Mouse (Mus musculus): Measurements from ENCODE around the gene Epha8.

Epha8 gene

GRCm38 (mm10) chr4:136907809-136908208 lies 48.8 kb downstream of the Epha8 start:
- in situ Hi-C loops (cut with MboI, MseI): no loop called here

- in situ Hi-C loops (cut with MboI, MseI): no loop called here
Observed at GRCm38 (mm10) chr4:136907033-136907432, 49.6 kb downstream of the Epha8 start.

- in situ Hi-C loops (cut with MboI, MseI): no loop called here
Observed at GRCm38 (mm10) chr4:136904767-136905539, 51.7 kb downstream of the Epha8 start.

GRCm38 (mm10) chr4:136899154-136899553 lies 57.5 kb downstream of the Epha8 start:
- in situ Hi-C loops (cut with MboI, MseI): loop anchor here (10.0 kb wide), 1 partner anchor 176 kb away; no protein-coding TSS in a partner anchor

DNA sequence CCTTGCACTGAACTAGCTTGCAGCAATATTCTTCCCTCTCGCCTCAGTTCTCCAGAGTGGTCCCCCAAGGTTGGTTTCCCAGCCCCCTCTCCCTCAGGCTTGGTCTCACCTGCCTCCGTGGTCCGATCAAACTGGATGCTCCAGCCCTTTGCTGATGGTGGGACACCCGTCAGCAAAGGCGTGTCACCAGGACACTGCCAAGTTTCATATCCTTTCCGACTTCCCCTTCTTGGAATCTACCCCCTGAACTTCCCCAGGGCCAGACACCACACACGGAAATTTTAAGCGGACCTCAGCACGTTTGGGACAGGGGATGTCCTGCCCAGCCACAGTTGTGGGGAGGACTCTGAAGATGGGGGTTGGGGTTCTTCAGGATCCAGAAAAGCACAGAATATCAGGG lies 58.0 kb downstream of the Epha8 start, which contains the start of gene C1qa:
TSS of gene C1qa (minus strand) at position 167 of the 400 bp plus-strand sequence.
- in situ Hi-C loops (cut with MboI, MseI): loop anchor here (10.0 kb wide), 1 partner anchor 176 kb away; no protein-coding TSS in a partner anchor

- in situ Hi-C loops (cut with MboI, MseI): loop anchor here (10.0 kb wide), 1 partner anchor 177 kb away; no protein-coding TSS in a partner anchor
Observed at GRCm38 (mm10) chr4:136898084-136898598, 58.5 kb downstream of the Epha8 start.

DNA sequence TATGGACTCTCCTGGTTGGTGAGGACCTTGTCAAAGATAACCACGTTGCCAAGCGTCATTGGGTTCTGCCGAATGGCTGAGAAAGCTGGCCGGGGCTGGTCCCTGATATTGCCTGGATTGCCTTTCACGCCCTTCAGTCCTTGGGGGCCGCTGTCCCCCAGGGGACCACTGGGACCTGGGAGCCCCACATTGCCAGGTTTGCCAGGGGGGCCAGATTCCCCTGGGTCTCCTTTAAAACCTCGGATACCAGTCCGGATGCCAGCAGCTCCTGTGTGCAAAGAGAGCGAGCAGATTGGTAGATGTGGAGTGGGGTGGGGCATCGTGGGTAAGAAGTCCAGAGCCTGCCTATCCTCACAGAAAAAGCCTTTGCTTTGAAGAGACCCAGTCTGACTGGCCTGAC lies 60.2 kb downstream of the Epha8 start:
- in situ Hi-C loops (cut with MboI, MseI): loop anchor here (10.0 kb wide), 1 partner anchor 178 kb away; no protein-coding TSS in a partner anchor

GRCm38 (mm10) chr4:136895861-136896260 lies 60.8 kb downstream of the Epha8 start:
- in situ Hi-C loops (cut with MboI, MseI): loop anchor here (10.0 kb wide), 1 partner anchor 179 kb away; no protein-coding TSS in a partner anchor

DNA sequence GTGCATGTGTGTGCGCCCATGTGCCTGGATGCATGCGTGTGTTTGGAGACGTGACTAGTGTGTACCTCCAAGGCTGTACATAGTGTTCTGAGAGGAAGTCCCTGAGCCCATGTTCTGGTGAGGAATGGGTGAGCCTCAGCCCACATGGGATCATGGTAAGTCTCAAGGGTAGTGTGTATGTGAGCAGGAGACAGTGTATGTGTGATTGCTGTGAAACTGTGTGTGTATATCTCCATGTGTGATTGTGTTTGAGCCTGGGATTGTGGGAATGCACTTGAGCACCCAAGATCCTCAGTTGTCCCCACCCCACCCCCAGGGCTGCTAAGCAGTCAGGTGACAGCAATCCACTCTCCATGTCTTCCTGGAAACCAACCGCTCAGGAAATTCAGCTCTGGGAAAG lies 61.8 kb downstream of the Epha8 start:
- in situ Hi-C loops (cut with MboI, MseI): loop anchor here (10.0 kb wide), 1 partner anchor 180 kb away; no protein-coding TSS in a partner anchor

DNA sequence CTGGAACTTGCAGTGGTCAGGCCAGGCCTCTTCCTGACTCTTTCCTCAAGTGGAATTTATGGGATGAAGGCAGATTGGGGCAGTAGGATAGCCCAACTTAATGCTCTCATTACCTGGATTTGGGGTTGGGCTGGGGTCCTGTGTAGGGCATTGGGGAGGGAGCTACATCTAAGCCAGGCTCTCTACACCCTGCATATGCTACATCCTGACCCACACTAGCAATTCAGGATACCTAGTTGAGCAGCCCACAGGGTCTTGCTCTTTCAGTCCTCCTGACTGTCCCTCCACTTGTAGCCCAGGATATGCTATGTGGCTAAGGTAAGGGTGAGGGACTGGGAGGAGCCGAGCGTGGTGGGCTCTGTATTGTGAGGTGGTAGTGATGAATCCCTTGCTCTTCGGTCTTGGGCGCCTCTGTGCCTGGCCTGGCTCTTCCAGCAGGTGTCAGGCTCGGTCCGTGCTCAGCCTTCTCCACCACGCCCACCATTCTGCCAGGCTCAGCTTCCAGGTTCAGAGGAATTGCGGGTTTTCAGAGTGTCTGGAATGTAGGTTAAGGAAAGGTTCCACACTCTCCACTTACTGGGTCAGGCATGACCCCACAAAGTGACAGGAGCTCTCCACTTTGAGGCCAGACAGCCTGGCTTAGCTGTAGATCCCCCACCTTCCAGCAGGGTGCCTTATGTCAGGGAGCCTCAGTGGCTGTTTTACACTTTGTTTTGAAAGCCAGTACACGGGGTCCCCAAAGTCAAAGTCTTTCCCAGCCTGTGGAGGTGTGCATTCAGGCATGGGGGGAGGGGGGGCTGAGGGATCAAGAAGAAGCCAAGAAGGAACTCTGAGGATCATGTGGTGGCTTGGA lies 62.7 kb downstream of the Epha8 start:
- in situ Hi-C loops (cut with MboI, MseI): loop anchor here (10.0 kb wide), 1 partner anchor 181 kb away; no protein-coding TSS in a partner anchor

DNA sequence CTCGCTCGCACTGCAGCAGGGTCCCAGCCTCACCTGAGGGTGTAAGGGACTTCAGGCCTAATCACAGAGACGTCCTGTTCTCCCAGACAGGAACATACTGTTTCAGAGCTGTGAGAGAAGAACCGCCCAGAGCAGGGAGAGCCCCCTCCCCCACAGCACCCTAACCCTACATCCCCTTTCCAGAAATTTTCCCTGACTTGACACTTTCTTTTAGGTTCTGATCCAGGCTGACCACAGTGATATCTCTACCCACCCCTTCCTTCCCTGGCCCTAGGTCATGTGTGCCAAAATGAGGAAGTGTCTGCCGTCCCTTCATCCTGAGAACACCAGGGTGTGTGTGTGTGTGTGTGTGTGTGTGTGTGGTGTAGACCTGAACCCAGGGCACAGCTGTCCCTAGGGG lies 63.8 kb downstream of the Epha8 start, which contains the start of gene C1qc:
TSS of gene C1qc (minus strand) at position 255 of the 400 bp plus-strand sequence.
- in situ Hi-C loops (cut with MboI, MseI): loop anchor here (10.0 kb wide), 1 partner anchor 182 kb away; no protein-coding TSS in a partner anchor

- in situ Hi-C loops (cut with MboI, MseI): loop anchor here (10.0 kb wide), 1 partner anchor 182 kb away; no protein-coding TSS in a partner anchor
Observed at GRCm38 (mm10) chr4:136892371-136892770, 64.2 kb downstream of the Epha8 start.

DNA sequence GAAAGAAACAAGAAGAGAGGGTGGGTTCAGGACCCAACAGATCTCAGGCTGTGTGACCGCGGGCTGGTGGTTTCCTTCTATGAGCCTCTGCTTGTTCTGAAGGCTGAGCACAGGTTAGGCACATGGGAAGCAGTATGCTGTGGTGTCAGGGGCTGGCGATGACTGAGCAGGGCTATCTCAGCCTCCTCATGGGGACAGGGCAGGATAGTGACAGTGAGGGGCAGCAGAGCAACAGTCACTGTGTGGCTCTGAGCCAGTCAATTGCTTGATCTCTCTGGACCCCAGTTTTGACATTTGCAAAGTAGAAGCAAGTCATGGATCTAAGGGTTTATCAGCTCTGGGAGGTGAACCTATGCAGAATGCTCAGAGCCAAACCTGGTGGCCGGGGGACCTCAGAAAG lies 65.5 kb downstream of the Epha8 start:
- in situ Hi-C loops (cut with MboI, MseI): loop anchor here (10.0 kb wide), 1 partner anchor 184 kb away; no protein-coding TSS in a partner anchor

DNA sequence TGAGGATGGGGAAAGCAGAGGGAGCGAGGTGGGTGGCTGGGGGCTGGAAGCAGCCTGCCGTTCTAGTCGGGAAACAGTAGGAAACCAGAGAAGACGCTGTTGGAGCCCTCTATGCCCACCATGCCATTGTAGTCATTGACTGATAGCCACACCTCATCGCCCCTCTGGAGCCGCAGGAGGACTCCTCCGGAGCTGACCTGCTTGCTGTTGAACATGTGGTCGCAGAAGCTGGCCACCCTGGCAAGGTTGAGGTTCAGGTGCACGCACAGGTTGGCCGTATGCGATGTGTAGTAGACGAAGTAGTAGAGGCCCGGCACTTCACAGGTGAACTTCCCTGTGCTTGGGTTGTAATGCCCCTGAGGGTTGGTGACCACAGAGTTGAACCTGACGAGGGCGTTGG lies 66.6 kb downstream of the Epha8 start:
- in situ Hi-C loops (cut with MboI, MseI): loop anchor here (10.0 kb wide), 1 partner anchor 185 kb away; no protein-coding TSS in a partner anchor

DNA sequence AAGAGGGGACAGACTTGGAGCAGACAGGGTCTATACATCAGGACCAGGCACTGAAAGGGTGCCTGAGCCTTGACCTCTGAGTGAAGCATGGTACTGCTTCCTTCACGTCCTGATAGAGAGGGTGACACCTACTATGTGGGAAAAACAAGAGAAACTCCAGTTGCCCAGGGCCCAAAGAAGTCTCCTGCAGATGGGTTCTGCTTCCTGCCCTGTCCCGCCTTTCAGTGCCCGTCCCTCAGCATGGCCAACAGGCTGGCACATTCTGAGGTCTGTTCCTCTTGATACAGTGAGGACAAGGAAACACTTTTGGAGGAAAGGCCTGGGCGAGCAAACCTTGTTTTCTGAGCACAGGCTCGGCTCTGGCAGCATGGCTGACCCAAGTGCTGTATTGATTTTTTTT lies 68.9 kb downstream of the Epha8 start:
- in situ Hi-C loops (cut with MboI, MseI): no loop called here

GRCm38 (mm10) chr4:136886101-136886500 lies 70.5 kb downstream of the Epha8 start, which contains the start of gene C1qb:
Gene C1qb, minus strand, starts transcription at chr4:136886187.
- in situ Hi-C loops (cut with MboI, MseI): no loop called here

Measured in regulatory T cell (primary cell).